Mouse (Mus musculus) cerebellum, adult 2 months (tissue): Measurements from ENCODE around the gene Grap.

Experiments used
- CTCF ChIP-seq: fragments of 200-500 bp; IDR thresholded peaks from 2 replicates; pipeline ENCODE4 v1.5.1; 2011; ENCODE audit warnings: low read depth, mild to moderate bottlenecking, control low read depth, low read length, moderate library complexity, borderline replicate concordance; ENCODE audit not compliant: insufficient read depth
- POLR2A ChIP-seq: fragments of 200-500 bp; IDR thresholded peaks from 2 replicates; pipeline ENCODE4 v1.6.1; 2011; ENCODE audit warnings: low read length, control low read depth, borderline replicate concordance; ENCODE audit not compliant: insufficient read depth

DNA sequence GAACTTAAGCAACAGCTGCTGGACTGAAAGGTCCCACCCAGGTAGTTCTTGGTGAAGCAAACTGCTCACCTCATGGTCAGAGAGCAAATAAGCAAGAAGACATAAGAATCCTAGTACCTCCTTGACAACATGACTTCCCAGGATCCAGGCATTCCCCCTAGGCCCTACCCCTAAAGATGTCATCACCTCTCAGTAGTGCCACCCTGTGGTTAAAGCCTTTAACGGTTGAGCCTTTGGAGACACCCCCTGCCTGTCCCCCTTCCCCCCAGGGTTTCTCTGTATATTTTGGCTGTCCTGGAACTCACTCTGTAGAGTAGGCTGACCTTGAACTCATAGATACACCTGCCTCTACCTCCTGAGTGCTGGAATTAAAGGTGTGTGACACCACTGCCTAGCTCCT lies 15.7 kb upstream of the Grap start:
- TF ChIP-seq CTCF (no peak), POLR2A (no peak)
